Mouse (Mus musculus): ENCODE measurements around the gene Gm28048.

- TF ChIP-seq FLI1 (IDR thresholded peaks at IDR 0.05; ENCODE audit: low read length) (no peak), GATA1 (IDR thresholded peaks at IDR 0.05; ENCODE audit: borderline replicate concordance, low read length) (no peak)
These were observed 102.2 kb downstream of the Gm28048 start for GRCm38 (mm10) chr11:22879645-22880044.
